Mouse (Mus musculus) midbrain, embryonic 12.5 days (tissue): ENCODE data around the gene Dpf1. TPM values are rescaled to one million over a fixed set of nuclear protein-coding genes. Genes with fewer than 3 reads are reported as not detected.
A peak's percentile ranks its signal among the peaks of the same experiment; 100 is the strongest.

Experiments used
- ATAC-seq: fragments of 200-750 bp; cut with Nextera tagmentation; 2 replicates; pipeline ENCODE4 v1.8.0; 2017; ENCODE audit warnings: low read depth, moderate TSS enrichment, moderate library complexity; ENCODE audit not compliant: low FRiP score
- H3K27ac ChIP-seq: fragments of 300-500 bp; sonication (generic); replicated peaks from 2 replicates; pipeline ENCODE4 v1.5.1; 2016; ENCODE audit warnings: mild to moderate bottlenecking
- H3K27me3 ChIP-seq: fragments of 300-500 bp; sonication (generic); 2 replicates; pipeline ENCODE4 v1.6.1; 2016; ENCODE audit warnings: mild to moderate bottlenecking
- H3K36me3 ChIP-seq: fragments of 300-500 bp; sonication (generic); 2 replicates; pipeline ENCODE4 v1.6.1; 2016
- H3K4me1 ChIP-seq: fragments of 300-500 bp; sonication (generic); 2 replicates; pipeline ENCODE4 v1.6.1; 2016
- H3K4me2 ChIP-seq: fragments of 300-500 bp; sonication (generic); replicated peaks from 2 replicates; pipeline ENCODE4 v1.6.1; 2016; ENCODE audit warnings: mild to moderate bottlenecking, moderate library complexity
- H3K4me3 ChIP-seq: fragments of 300-500 bp; sonication (generic); 2 replicates; pipeline ENCODE4 v1.5.1; 2016; ENCODE audit warnings: mild to moderate bottlenecking
- H3K9ac ChIP-seq: fragments of 300-500 bp; sonication (generic); replicated peaks from 2 replicates; pipeline ENCODE4 v1.6.1; 2016; ENCODE audit warnings: mild to moderate bottlenecking, moderate library complexity
- H3K9me3 ChIP-seq: fragments of 300-500 bp; sonication (generic); 2 replicates; pipeline ENCODE4 v1.6.1; 2016; ENCODE audit warnings: mild to moderate bottlenecking
- WGBS: fragments of 180-500 bp; shearing (Covaris S2); methylation state at CpG from one replicate; pipeline ENCODE4 v1.1.7; 2016; 5-methylcytosine and 5-hydroxymethylcytosine counted together
- polyA plus RNA-seq: library from polyadenylated mRNA; unstranded; fragments of >200 nt; fragmentation: Nextera tagmentation; extraction: Ambion mirVana; gene quantifications from 2 replicates; pipeline ENCODE4 v1.2.1, GENCODE M21; 2016

Gene Dpf1
- polyA plus RNA-seq, 1 experiment from 2014 or later = 119 TPM

GRCm38 (mm10) chr7:29290691-29291485 is 12.9 kb upstream of the Dpf1 start:
- peak overlapping the region; percentile 85 for H3K4me2 ChIP-seq
- WGBS = 37% methylated on average over 11 of the region's 11 CpGs
- no peak for ATAC-seq
- no peaks in the 10 kb centered on the region for H3K36me3 ChIP-seq
- H3K27ac ChIP-seq = peak overlapping the region; percentile 80
- no peak overlapping the region for H3K4me3 ChIP-seq
- H3K9me3 ChIP-seq = no peaks in the 10 kb centered on the region
- peaks cover 41% of the 10 kb centered on the region for H3K27me3 ChIP-seq
- peaks cover 49% of the 10 kb centered on the region for H3K4me1 ChIP-seq
- peak overlapping the region; percentile 31; the same call in 1 of the 2 replicates for H3K9ac ChIP-seq

GRCm38 (mm10) chr7:29291616-29292457 is 11.9 kb upstream of the Dpf1 start:
- peak overlapping the region; percentile 27 for H3K4me2 ChIP-seq
- H3K4me3 ChIP-seq = no peak overlapping the region
- H3K27me3 ChIP-seq = peaks cover 36% of the 10 kb centered on the region
- peak; percentile 65 for ATAC-seq
- no peaks in the 10 kb centered on the region for H3K36me3 ChIP-seq
- peaks cover 49% of the 10 kb centered on the region for H3K4me1 ChIP-seq
- no peaks in the 10 kb centered on the region for H3K9me3 ChIP-seq
- peak overlapping the region; percentile 31; the same call in 1 of the 2 replicates for H3K9ac ChIP-seq
- 17% methylated on average over 6 of the region's 7 CpGs for WGBS
- peak overlapping the region; percentile 80 for H3K27ac ChIP-seq

DNA sequence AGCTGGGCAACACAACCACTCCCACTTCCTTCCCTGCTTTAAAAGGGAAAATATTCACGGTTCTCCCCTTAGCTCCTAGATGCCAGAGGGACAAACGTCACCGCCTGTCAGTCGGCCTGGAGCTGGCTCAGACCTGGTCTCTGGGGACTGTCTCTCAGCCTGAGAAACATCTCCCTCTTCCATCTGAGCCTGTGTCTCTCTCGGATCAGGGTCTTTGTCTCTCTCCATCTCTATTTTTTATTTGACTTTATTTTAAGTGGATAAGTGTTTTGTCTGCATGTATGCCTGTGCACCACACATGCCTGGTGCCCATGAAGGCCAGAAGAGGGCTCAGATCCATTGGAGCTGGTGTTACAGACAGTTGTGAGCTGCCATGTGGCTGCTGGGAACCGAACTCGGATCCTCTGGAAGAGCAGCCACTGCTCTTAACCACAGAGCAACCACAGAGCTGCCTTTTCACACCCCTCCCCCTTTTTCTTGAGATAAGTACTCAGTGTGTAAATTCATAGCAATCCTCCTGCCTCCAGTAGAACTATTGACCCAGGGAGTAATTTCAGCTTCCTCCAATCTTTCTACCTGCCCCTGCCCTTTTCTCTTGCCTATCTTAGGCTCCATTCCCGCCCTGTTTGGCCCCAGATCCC is 11.2 kb upstream of the Dpf1 start:
- Histone ChIP-seq H3K27me3 (peaks cover 29% of the 10 kb centered on the region), H3K36me3 (no peaks in the 10 kb centered on the region), H3K4me3 (no peak overlapping the region), H3K27ac (peak overlapping the region; percentile 80), H3K4me1 (peaks cover 49% of the 10 kb centered on the region), H3K4me2 (peak overlapping the region; percentile 27), H3K9me3 (no peaks in the 10 kb centered on the region), H3K9ac (0 out of 2 replicates have a peak overlapping the region, but pooled peaks have one; percentile 28)
- no peak; the same call in 1 of the 2 replicates for ATAC-seq
- WGBS = 26% methylated on average over 8 of the region's 8 CpGs

- Histone ChIP-seq H3K27me3 (peaks cover 24% of the 10 kb centered on the region), H3K27ac (peak overlapping the region; percentile 80), H3K9ac (peak overlapping the region; percentile 28; the same call in 1 of the 2 replicates), H3K4me1 (peaks cover 49% of the 10 kb centered on the region), H3K4me2 (no peak overlapping the region), H3K36me3 (no peaks in the 10 kb centered on the region), H3K4me3 (no peak overlapping the region), H3K9me3 (no peaks in the 10 kb centered on the region)
- WGBS = 24% methylated on average over 19 of the region's 19 CpGs
- no peak for ATAC-seq
Measured at GRCm38 (mm10) chr7:29293131-29294065, 10.4 kb upstream of the Dpf1 start.

GRCm38 (mm10) chr7:29294111-29294761 is 9.5 kb upstream of the Dpf1 start:
- no peak overlapping the region for H3K9ac ChIP-seq
- H3K27me3 ChIP-seq = peaks cover 20% of the 10 kb centered on the region
- WGBS = 70% methylated on average over 13 of the region's 13 CpGs
- 0 out of 2 replicates have a peak overlapping the region, but pooled peaks have one; percentile 80 for H3K27ac ChIP-seq
- no peak overlapping the region for H3K4me3 ChIP-seq
- peaks cover 45% of the 10 kb centered on the region for H3K4me1 ChIP-seq
- no peak for ATAC-seq
- H3K4me2 ChIP-seq = no peak overlapping the region
- no peaks in the 10 kb centered on the region for H3K9me3 ChIP-seq
- H3K36me3 ChIP-seq = no peaks in the 10 kb centered on the region

GRCm38 (mm10) chr7:29295861-29296647 is 7.7 kb upstream of the Dpf1 start:
- peaks cover 32% of the 10 kb centered on the region for H3K4me1 ChIP-seq
- H3K9me3 ChIP-seq = no peaks in the 10 kb centered on the region
- 85% methylated on average over 24 of the region's 24 CpGs for WGBS
- ATAC-seq = no peak
- 0 out of 2 replicates have a peak, but pooled peaks cover 2% of the 10 kb centered on the region for H3K27me3 ChIP-seq
- no peak overlapping the region for H3K4me2 ChIP-seq
- H3K27ac ChIP-seq = no peak overlapping the region
- no peak overlapping the region for H3K4me3 ChIP-seq
- no peak overlapping the region for H3K9ac ChIP-seq
- no peaks in the 10 kb centered on the region for H3K36me3 ChIP-seq

DNA sequence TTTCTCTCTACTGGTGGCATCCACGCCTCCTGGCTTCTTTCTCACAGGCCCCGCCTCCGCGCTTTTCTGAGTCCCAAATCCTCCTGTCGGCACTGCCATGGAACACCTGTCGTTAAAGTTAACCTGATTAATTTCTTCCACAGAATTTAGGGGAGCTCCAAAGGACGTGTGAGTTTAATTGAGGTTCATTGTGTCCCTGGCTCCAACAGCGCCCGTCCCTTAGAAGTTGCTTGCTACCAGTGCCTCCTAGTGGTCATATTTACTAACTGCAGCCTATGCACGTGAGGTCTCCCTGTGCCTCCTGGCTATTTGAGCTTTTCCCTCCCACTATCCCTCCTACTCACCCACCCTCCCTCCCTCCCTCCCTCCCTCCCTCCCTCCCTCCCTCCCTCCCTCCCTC is 6.8 kb upstream of the Dpf1 start:
- Histone ChIP-seq H3K4me1 (peaks cover 22% of the 10 kb centered on the region), H3K27ac (no peak overlapping the region), H3K9ac (no peak overlapping the region), H3K4me2 (no peak overlapping the region), H3K9me3 (no peaks in the 10 kb centered on the region), H3K36me3 (no peaks in the 10 kb centered on the region), H3K27me3 (no peaks in the 10 kb centered on the region), H3K4me3 (no peak overlapping the region)
- ATAC-seq = no peak
- WGBS = 15% methylated on average over 10 of the region's 10 CpGs

DNA sequence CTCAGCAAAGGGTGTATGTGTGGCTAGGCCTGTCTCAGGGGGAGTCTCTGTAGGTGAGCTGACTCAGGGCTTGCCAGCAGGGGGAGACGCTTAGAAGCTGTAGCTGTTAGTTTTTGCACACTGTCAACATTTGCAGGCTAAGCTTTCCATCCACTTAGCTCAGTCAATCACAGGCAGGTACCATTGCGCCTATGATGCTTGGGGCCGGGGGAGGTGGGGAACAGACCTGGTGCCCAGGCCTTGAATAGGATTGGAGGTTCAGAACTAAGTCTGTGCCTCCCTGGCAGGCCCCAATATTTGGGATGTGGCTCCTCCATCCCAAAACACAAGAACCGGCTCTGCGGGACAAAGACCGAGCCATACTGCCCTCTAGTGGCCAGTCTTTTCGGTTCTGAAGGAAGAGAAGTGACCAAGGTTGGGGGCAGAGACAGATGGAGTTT is 2.6 kb upstream of the Dpf1 start:
- H3K9me3 ChIP-seq = no peaks in the 10 kb centered on the region
- no peak overlapping the region for H3K9ac ChIP-seq
- 0 out of 2 replicates have a peak overlapping the region, but pooled peaks have one; percentile 16 for H3K4me3 ChIP-seq
- no peaks in the 10 kb centered on the region for H3K36me3 ChIP-seq
- H3K4me1 ChIP-seq = peaks cover 18% of the 10 kb centered on the region
- no peak for ATAC-seq
- 1% methylated on average over 7 of the region's 7 CpGs for WGBS
- H3K4me2 ChIP-seq = peak overlapping the region; percentile 29
- H3K27ac ChIP-seq = peak overlapping the region; percentile 39; the same call in 1 of the 2 replicates
- H3K27me3 ChIP-seq = no peaks in the 10 kb centered on the region

DNA sequence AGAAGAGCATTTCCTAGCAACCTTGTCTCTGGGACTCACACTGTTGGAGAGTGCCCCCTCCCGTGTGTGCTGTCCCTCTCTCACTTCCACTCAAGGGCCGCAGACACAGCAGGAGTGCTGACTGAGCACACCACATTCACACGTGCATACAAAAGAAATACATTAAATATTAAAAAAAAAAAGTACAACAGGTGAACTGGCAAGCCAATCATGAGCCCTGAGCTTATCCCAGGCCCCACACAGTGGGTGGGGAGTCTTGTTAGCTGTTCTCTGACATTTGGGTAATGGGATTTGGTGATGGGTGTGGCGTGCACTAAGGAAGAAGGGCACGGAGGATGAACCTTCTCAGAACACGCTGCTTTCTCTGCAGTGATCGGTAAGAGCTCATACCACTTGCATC is 1.1 kb upstream of the Dpf1 start:
- H3K9ac ChIP-seq = no peak overlapping the region
- no peak for ATAC-seq
- 63% methylated on average over 7 of the region's 7 CpGs for WGBS

More for the DNA sequence above, 1.1 kb upstream of the Dpf1 start:
- Histone ChIP-seq H3K4me3 (no peak overlapping the region), H3K4me1 (peaks cover 33% of the 10 kb centered on the region), H3K36me3 (no peaks in the 10 kb centered on the region), H3K9me3 (no peaks in the 10 kb centered on the region), H3K27me3 (no peaks in the 10 kb centered on the region), H3K4me2 (no peak overlapping the region), H3K27ac (no peak overlapping the region)
